Mouse (Mus musculus) hematopoietic stem cell, adult 5-6 weeks (primary cell): ENCODE results near the gene Hils1. TPM values are rescaled to one million over a fixed set of nuclear protein-coding genes. Genes with fewer than 3 reads are reported as not detected.
"Not testable (repeated sequence)": the region's sequence is repeated elsewhere in the genome, so short reads cannot be mapped to it uniquely, and the experiment has no call there.

Experiments
- ATAC-seq, 2 experiments: fragments of 125-278 bp in 1 of 2; replicated peaks in 1 of 2; 2 replicates each; pipeline ENCODE4 v1.8.0; 2016 to 2017; ENCODE audit warnings: inconsistent platforms in 2 of 2, mild to moderate bottlenecking in 2 of 2, moderate number of reproducible peaks in 2 of 2, low read depth in 1 of 2, moderate TSS enrichment in 1 of 2; ENCODE audit not compliant: low FRiP score in 2 of 2, poor library complexity in 2 of 2, severe bottlenecking in 2 of 2, insufficient read depth in 1 of 2, low TSS enrichment in 1 of 2
- total RNA-seq: library from RNA; stranded (forward); fragments of 172-1452, 232-1000 nt; gene quantifications from 2 replicates; pipeline ENCODE4 v1.2.3, GENCODE M21; 2017

Hils1 gene
- total RNA-seq, 1 experiment from 2014 or later = not detected

DNA sequence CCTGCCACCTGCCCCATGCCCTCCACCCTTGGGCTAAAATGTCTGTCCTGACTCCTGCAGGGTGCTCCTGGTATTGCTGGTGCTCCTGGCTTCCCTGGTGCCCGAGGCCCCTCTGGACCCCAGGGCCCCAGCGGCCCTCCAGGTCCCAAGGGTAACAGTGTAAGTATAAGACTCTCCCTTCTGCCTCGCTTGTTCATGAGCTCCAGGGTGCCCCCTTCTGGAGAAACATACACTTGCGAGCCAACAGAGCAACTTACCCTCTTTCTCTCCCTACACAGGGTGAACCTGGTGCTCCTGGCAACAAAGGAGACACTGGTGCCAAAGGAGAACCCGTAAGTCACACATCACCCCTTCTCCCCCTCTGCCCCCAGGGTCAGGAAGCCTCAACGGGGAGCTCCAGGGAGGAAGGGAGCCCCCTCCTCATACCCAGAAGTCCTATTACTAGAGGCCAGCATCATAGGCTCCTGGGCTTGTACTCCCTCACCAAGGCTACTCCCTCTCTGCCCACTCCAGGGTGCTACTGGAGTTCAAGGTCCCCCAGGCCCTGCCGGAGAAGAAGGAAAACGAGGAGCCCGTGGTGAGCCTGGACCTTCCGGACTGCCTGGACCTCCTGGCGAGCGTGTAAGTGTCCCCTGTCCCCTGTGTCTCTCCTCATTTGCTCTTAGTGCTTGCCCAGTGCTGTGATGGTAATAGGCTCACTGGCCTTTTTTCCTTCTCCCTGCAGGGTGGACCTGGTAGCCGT is 24.9 kb upstream of the Hils1 start:
- 0 out of 4 replicates have a peak, but pooled peaks have one; percentile 24 to 25 for ATAC-seq

DNA sequence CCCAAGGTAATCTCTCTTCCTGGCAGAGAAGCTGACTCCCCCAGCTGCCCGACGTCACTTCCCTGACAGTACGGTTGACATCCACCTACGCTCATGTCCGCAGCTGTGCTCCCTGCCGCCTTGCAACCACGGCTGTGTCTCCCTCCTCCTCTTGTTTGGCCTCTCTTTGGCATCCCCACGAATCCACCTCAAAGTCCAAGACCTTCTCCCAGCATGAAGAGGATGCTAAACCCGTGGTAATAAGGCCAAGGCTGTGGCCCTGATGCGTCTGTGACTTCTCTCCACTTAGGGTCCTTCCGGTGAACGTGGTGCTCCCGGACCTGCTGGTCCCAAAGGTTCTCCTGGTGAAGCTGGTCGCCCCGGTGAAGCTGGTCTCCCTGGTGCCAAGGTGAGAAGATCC is 24.3 kb upstream of the Hils1 start:
- no peak for ATAC-seq

DNA sequence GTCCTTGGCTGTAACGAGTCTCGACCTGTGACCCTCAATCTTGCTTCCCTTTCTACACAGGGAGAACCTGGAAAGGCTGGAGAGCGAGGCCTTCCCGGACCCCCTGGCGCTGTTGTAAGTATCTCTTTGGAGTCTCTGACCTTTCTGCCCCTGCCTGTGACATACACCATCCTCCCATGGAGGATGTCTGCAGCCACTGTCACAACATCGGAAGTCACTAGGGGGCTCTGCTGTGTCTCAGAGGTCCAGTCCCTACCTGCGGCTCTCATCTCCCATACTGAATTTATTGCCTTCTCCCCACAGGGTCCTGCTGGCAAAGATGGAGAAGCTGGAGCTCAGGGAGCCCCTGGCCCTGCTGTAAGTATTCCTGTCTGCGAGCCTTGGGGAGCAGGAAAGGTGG is 23.1 kb upstream of the Hils1 start:
- ATAC-seq = no peak

DNA sequence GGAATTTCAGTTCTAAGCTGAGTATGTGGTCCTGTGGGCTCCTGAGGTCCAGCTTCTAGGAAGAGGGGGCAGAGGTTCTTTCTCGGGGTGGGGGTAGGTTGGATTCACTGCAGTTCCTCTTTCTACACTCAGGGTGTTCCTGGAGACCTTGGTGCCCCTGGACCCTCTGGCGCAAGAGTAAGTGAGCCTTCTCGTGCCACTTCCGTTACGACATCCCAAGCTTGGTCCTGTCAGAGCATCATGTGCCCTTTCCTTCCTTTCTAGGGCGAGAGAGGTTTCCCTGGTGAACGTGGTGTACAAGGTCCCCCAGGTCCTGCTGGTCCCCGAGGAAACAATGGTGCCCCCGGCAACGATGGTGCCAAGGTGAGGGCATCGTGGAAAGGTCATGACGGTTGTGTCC is 22.2 kb upstream of the Hils1 start:
- peak in 1 of 2 experiments; percentile 65; a peak in 2 of 4 replicates for ATAC-seq

DNA sequence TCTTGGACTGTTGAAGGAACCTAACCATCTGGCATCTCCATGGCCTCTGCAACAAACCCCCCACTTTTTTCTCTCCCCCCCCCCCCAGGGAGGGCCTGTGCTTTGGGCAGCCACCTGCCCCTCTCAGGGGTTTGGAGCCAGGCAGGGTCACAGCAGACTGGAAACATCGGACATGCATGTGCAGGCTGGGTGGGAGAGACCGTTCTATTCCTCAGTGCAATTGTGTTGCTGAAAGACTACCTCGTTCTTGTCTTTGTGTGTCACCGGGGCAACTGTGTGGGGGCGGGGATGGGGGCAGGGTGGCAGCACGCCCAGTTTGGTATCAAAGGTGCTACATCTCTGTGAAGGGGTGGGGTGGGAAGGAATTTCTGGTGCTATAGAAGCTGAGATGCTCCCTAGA is 15.2 kb upstream of the Hils1 start:
- ATAC-seq = no peak

DNA sequence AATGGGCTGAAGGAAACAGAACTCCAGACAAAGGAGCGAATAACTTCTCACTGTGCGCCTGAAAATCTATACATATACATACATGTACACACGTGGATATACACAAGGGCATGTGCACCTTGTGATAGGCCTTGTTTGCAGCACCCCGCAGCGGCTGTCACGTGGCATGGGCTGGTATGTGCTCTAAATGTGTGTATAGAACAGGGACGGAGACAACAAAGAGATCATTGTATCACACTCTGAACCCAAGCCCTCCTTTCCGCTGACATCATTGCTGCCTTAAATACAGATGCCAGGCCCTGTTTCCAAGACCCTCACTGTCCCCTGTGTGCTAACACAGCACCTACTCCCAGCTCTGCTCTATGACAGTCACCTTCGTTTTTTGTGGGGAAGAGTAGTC is 12.3 kb upstream of the Hils1 start:
- ATAC-seq = no peak

DNA sequence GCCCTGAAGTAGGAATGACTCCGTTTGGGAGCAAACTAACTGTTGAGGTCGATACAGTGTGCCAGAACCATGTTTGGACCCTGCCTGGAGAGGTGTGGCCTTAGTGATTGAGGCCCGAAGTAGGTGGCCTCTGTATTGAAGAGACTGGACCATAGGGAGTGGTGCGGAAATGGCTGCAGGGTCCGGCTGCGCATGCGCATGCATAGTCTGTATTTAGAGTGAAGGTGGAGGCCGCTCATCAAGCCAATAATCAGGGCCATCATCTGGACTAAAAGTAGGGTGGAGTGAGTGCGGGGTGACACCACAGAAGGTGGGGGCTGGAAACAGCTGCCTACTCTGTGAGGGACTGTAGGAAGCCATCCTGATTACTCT is 9.7 kb upstream of the Hils1 start:
- no peak for ATAC-seq

DNA sequence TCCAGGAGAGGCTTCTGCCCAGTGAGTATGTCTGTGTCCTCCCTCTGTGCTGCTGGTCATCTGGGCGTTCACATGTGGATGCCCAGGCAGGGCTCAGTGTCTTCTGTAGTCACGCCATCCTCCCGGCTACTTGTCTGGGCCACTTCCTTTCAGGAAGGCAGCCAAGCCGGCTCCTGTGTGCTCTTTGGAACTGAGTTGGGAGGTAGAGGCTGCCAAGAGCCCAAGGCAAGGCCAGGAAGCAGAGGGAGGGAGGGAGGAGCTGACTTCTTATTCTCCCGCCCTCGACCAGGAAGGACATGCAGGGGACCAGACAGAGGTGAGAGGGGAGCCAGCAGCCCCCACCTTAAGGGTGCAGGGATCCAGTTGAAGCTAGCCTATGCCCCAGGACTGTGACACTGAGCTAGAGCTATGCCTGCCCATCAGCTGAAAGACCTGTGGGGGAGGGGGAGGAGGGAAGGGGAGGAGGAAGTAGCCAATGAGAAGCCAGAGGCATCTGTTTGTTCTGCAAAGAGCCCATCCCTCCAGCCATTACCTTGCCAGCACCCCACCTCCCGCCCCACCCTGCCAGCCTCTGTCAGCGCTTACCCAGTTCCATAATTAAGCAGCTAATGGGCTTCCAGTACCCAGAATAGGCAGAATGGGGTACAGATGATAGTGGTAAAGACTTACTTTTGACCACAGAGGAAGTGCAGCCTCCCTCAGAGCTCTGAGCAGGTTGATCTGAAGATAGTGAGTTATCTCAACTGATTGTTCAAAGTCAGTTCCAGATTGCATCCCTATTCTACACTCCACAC is 9.1 kb upstream of the Hils1 start:
- peak; percentile 29 to 42 for ATAC-seq

DNA sequence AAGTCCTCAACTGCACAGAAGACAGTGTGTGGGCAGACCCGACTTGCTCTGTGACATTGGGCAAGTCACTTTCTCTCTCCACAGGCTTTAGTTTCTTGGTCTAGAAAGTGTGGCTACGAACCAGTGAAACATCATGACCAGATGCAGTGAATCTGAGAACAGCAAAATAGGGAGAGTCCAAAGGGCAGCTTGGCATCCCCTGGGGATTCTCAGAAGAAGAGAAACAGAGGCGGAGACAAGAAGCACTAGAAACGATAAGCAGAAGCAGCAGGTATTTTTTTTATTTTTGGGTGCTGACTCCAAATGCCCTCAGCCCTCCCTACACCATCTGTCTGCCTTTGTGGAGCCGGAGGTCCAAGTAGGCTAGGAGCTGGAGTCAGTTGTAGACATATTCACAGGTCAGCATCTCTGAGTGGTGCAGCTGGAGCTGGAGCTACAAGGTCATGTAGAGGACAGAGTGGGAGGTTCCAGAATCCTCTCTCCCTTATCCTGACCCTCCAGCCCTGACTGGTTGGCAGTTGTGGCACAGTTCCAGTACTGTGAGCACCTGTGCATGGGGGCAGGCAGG is 4.8 kb upstream of the Hils1 start:
- no peak for ATAC-seq

DNA sequence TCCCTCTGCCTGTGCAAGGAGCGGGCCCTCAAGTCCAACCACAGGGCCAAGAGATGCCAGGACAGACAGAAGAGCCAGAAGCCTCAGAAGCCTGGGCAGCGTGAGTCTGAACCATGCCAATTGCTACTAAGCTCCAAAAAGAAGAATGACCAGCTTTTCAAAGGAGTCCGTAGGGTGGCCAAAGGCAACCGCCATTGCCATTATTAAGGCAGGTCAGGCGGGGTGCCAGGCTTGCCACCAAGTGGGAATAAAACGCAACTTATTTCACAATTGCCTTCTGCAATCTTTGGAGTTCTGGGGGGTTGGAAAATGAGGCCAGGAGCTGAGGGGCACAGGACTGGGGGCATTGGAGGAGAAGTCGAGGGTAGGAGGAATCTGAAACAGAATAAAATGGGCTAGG is 794 bp downstream of the Hils1 start:
- ATAC-seq = no peak

DNA sequence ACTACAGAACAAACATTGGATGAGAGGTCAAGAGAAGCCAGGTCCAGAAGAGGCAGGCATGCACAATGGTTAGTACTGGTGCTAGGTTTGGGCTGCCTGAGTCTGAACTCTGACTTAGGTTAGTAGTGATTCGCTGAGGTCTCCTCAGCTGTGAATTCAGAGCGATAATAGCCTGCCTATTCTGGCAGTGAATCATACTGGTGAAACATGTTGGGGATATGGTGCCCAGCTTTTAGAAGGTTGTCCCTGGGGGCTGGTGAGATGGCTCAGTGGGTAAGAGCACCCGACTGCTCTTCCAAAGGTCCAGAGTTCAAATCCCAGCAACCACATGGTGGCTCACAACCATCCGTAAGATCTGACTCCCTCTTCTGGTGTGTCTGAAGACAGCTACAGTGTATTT is 2.3 kb downstream of the Hils1 start:
- not testable (repeated sequence) for ATAC-seq

DNA sequence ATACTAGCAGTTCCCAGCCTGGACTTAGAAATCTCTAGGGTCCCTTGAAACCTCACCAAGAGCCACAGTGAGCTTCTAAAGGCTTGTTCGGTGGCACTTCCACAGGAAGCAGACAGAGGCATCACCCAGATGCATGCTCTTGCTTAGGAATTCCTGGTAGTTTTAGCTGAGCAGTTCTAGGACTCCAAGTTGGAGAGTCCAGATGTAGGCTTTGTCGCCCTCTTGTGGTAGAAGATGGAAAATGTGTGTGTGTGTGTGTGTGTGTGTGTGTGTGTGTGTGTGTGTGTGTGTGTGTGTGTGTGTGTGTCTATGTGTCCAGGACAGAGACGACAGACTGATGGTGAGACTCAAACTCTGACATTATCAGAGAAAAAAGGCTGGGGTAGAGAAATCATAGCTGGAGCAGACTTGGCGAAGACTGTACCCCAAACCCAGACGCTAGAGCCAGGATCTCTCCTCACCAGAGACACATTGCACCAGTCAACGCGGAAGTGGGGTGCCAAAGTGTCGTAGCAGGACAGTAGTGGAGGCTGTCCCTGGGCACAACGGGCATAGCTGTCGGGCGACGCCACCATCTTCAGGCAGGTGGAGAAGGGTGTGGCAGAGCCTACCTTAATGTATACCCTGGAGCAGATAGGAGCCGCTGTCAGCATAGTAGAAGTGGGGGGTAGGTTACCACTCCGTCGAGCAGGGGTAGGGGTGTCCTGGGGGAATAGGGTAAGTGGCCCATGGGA is 3.0 kb downstream of the Hils1 start:
- peak; percentile 34 to 37; a peak in 2 of 4 replicates for ATAC-seq

DNA sequence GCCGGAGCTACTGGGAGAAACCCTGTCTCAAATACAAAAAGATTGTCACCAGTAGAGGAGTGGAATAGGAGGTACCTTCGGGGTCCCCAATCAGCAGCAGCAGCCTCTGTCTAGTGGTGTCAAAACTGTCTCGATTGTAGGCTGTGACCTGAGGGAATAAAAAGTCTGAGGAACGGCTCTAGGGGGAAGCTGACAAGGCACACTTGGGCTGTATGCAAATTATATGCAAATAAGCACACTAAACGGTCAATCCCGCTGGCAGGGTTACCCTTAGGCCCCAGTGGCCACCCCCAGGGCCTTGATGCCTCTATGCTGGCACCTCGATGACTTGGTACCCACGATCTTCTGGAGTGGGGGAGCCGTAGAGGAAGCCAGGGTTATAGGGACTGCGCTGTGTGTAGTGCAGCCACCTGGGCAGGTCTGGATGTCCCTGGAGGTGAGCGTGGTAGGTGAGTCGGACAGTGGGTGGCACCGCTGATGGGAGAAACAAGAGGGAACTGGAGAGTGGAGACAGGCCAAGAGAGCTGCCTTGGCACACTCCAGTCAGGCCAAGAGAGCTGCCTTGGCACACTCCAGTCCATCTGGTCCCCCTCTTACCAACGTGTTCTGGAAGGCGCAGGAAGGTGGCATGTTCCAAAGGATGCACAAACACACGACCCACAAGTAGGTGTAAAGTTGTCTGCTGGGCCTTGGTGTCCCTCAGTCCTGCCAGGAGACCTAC is 4.7 kb downstream of the Hils1 start:
- no peak for ATAC-seq

DNA sequence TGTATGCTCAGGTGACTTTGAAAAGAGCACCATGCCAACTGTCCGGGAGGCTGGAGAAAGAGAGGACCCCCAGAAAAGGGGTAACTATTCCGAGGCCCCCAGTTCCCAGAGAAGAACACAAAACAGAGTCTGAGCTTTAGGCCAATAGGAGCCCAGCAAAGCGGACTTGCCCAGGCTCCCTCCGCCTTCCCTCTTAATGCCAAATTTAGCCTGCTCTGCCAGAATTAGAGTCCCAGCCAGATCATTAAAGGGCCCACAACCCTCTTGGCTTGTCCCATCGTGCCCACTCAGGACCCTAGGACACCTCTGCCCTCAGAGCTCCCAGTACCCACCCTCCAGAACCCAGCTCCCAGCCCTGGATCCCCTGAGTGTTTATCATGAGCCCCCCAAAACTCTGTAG is 5.5 kb downstream of the Hils1 start:
- no peak for ATAC-seq

DNA sequence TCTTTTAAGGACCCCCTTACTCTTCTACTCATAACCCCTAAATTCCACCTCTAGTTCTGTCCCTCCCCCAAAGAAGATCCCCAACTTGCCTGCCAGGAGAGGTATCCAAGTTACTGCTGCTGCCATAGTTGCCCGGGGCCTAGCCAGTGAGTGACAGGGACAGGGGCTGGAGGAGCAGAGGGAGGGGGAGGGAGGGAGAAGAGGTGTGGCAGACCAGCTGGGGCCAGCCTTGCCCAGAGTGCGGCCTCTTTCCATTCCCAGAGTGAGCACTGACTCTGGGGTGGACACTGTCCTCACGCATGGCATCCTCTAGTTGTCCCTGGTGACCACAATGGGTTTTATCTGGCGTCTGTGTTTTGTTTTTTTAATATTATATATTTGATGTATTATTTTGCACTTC is 5.9 kb downstream of the Hils1 start:
- no peak for ATAC-seq

DNA sequence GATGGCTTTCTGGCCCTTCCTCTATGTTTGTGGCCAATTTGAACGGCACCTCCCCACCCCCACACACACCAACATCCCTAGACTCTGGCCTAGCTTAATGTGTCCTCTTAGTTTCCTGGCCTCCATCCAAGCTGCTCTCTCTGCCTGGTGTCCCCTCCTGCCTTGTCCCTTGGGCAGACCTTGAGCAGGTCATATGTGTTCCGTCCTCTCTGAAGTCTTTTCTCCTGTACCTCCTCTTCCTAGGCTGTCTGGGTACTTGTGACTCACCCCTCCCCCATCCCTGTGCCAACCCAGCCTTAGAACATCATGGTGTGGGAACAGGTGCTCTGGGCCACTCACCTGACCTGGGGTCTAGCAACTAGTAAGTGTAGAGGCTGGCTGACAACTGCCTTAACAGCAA is 7.6 kb downstream of the Hils1 start:
- no peak for ATAC-seq

DNA sequence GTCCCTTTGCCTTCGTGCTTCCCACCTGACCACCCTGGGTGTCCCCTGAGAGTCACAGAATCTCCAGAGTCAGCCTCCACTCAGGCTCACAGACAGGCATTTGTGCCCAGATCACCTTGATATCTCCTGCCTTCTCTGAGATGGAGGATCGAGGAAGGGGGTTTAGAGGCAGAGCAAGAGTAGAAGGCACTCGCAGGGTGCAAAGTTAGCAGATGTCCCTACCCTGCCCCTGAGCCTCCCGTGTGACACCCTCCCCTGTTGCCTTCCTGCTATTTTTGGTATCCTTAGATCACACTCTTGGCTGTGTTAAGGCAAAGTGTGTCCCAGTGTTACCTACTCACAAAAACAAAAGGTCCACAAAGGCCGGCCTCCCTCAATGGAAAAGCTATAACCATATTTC is 8.8 kb downstream of the Hils1 start, which contains the start of gene Sgca:
TSS of gene Sgca (minus strand) at position 129 of the 400 bp plus-strand sequence.
- no peak for ATAC-seq
